Mouse (Mus musculus) neural tube, embryonic 10.5 days (tissue): ENCODE measurements around the gene Tlr2.

Experiments
- DNase-seq: peaks from one replicate; pipeline ENCODE4 v3.0.0-alpha.2; 2017; ENCODE audit warnings: low spot score; ENCODE audit errors: extremely low spot score

The Tlr2 gene

DNA sequence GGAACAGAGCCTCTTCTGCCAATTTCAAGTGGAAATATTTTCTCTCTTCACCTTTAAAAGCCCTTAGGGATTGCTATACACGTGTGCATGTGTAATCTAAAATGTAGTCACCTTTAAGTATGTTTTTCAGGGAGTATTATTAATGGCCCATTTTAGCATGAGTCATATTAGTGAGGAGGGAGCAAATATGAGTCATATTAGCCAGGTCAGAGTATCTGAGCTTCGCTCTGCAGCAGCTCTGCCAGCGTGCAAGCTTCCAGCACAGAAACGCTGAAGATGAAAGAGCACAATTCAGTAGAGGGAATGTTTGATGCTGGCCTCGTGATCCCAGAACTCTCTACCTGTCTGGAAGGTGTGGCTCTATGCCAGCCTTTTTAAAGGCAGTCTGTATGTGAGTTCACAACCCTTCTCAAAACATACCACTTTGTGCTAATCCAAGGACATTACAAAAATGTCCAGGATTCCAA, 13.4 kb downstream of the Tlr2 start:
- no peak for DNase-seq

DNA sequence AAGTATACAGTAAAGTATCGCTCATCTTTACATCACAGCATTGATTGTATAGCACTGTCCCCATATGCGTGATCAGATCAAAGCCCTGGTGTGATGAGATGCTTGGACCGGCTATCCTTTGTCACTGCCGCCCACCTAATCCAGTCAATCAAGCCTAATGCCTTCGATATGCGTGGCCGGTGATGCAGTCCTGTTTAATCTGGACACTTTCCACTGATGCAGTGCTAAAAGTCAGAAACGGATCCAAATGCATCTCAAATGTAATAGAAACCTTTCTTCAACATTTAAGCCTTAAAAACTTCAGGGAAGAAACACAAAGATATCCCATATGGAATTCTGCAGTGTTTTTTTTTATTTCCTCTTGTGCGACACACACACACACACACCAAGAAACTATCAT, 13.9 kb downstream of the Tlr2 start:
- DNase-seq, result no peak

DNA sequence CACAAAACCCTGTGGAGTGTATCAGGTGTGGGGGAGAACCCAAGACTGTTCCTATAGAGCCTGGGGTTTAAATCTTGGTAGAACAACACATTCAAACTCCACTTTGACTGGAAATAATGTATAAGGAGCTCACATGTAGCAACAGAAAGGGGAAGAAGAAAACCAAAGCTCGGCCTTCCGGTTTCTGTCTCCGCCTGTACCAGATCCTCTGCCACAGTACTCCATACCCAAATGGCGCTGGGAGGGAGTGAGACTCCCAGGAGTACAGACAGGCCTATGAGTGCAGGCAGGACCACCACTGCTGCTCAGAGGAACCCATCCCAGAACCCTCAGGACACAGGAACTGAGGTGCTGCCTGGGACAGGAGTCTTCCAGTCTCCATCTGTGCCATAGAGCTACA, 17.8 kb downstream of the Tlr2 start:
- DNase-seq, result no peak

DNA sequence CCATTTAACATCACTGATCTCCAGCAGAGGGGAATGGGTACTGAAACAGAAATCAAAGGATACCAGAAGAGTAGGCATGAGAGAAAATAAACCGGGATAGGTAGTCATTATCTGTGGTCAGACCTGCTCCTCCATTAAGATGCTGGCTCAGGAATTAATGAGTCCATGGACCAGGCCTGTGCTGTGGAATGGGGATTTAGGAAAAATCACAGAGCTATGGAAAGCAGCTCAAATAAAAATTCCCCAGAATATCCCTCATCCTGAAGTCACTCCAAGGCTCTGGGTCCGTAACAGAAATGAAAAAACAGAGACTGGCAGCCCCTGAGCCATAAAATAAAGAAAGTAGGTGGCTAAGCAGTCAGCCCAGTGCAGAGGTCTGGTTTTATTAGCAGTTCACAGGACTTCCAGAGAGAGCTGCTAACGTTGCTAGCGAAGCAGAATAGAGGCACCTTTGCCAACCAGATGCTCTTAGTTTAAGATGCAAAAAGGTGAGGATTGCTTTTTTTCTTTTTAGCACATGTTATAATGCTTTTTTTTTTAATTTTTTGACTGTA, 25.1 kb downstream of the Tlr2 start:
- DNase-seq, result no peak

DNA sequence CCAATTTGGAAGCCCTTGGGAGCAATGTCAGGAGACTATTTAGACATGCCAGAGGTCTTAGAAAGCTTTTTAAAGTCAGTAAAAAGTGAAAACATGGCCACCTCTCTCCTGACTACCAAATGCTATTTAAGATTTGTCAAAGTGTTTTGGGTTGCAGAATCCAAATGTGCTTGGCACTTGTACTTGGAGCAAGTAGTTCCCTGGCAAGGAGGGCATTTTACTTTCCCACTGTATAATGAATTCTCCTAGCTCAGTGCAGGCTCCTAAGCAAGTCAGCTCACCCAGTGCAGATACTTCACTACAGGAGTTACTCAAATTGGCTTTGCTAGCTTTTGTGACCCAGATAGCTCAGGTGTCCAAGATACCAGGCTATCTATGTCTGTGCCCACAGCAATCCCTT, 28.7 kb downstream of the Tlr2 start:
- DNase-seq, result no peak

DNA sequence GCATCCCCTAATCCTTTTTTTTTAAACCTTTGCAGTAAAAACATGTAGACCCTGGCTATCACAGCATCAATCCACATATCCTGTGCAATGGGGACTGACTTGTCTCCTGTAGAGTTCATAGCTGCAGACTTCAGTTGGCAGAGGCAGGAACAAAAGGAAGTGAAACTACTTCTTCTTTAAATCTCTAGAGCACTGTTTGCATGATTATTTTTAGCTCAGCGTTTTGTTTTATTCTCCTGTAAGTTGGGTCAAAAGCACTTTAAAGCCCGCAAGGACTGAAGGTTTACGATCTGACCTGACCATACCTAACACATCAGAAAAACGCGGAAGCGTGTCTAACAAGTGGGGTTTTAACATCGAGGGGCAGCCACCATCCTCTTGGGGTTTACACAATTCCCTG, 29.6 kb downstream of the Tlr2 start:
- DNase-seq, result no peak

DNA sequence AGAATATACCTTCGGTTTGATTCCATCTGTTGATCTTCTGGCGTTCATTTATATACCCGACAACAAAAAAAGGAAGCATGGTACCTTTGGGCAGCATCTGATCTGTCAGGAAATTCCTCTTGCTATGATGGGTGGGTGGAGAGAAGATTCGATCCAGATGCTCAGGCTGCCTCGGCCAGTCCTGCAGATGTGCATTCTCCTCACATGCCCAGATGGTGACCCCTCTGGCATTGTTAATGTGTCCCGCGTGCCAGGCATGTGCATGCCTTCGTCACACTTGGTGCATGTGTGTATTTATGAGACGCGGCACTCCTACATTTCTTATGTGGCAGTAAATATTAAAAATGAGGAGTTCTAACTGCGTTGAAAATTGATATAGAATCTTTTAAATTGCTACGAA, 33.1 kb downstream of the Tlr2 start:
- no peak for DNase-seq

DNA sequence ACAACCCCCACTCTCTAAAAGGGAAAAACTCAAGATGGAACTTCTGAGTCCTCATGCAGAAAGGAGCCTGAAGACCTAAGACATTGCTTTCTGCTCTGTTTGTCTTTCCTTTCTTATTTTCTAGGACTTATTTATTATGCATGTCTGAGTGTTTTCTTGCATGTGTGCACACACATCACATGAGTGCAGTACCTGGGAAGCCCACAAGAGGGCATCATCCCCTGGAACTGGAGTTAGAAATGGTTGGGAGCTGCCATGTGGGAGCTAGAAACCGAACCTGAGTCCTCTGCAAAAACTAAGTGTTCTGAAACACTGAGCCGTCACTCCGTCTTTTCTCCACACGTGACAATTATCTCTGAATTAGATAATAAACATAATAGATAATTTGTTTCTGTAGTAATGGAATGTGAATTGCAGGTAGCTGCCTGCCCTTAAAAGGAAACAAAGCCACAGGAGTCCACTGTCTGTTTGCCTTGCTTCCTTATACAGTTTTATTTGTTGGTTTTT, 39.9 kb downstream of the Tlr2 start:
- DNase-seq, result no peak

DNA sequence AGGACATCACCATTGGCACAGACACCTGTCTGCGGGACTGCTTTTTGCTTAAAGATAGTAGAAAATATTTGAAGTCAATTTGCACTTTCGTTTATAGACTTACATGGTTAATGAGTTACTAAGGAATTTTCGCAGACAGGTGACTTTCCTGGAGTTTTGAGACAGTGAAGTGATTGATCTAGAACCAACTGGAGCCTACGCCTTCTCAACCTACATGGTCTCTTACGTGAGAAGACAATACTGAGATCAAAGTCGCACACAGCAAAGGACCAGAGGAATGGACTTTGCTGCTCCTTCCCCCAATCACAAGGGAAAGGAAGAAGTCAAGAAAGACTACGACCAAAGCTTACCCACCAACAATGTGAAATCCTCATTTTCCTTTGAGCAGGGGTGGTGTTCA, 42.1 kb downstream of the Tlr2 start:
- DNase-seq, result no peak

DNA sequence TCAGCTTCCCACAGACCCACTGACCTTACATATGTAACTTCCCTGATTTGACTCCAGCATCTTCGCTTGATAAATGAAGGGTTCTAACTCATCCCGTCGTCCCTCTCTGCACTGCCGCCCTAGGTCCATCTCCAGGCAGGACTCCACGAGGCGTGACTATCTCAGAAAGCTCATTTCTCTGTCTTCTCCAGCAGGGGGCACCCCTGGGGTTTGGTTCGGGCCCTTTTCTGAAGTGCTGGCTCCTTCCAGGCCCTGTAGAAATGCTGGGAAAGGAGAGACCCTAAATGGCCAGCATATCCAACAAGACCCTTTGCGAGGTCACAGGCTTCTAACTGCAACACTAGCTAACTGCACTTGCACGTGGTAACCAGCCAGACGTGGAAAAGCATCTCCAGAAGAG, 43.7 kb downstream of the Tlr2 start:
- peak; percentile 69 for DNase-seq

DNA sequence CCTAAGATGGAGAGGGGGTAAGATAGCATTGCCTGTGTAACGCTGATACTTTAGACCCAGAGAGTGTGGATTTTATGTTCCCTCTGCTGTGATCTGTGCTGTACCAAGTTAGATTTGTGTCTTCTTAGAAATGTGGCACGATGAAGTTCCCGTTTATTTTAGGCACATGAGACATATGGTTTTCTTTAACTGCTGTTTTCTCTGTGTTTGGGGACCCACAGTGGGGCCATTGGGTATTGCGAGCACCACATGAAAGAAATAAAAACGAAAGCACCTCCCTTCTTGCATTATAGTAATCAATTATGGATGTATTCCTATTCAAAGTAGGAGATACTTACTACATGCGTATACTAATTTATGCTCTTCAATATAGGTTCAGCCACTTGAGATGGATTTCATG, 44.5 kb downstream of the Tlr2 start:
- DNase-seq, result no peak

DNA sequence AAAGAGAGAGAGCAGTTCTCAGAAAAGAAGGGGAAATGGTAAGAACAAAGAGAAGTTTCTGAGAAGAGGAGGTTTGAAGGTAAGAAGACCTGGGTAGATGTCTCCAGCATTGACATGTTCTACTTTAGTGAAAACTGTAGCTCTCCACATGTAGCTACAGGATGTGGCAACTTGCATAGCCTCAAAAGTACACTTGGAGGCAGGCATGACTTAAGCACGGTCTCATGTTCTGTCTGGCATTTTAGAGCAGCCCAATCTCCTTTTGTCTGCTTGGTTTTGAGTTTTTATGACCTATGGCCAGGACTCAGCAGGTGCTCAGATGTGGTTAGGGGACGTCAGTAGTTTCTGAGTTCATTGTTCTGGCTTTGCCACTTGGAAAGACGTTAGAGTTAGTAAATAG, 50.1 kb downstream of the Tlr2 start:
- no peak for DNase-seq

DNA sequence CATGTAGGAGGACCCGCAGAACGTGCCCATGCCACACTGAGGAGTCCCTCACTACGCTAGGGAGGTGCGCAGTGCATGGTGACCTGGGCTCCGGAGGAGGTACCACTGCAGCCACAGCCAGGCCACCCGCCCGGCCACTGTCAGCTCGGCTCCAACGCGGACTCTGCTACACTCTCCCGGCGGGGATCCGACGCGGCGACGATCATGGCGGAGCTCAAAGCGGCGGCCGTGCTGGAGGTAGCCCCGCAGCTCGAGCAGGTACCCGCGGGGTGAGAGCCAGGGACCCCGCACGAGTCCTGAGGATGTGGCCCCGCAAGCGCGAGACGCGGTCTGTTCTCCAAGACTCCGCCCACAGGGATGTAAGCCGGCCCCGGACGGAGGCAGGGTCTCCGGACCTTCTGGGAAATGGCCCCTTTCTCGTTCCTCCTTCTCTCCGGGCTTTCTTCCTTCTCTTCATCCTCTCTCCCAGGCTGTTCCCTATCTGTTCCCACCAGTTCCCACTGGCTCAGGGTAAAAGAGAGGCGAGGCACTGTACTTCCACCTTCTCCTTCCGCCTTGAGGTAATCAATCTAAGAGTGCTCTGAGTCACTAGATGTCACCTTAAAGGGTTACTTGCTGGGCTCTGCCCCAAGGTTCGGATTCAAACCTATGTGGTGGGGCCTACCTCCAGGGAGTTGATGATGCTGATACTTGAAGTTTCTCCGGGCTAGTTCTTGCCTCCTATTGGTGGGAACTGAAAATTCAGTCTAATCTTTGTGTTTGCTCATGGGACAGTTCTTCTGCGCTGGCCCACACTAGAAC, 51.7 kb downstream of the Tlr2 start:
- peak; percentile 69 for DNase-seq

DNA sequence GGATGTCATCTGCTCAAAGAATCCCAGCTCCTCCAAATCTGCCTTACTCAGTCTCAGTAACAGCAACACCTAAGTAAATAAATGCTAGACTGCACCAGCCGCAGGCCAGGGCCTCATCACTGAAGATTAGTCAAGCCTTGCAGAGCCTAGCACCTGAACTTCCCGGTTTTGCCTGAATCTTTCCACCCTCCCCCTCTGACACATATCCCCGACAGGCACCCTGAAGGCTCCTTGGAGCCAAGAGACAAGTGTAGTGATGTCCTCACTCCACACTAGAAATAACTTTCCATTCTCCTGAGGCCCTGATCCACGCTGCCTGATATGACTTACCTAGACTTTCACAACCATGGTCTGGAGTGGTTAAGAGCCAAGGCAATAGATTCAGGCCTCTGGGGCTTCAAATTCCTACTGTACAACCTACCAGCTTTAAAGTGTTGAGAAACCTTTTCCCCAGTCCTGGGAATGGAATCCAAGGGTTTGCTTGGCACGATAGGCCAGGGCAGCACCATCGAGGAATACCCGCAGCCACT, 53.7 kb downstream of the Tlr2 start:
- DNase-seq, result no peak

DNA sequence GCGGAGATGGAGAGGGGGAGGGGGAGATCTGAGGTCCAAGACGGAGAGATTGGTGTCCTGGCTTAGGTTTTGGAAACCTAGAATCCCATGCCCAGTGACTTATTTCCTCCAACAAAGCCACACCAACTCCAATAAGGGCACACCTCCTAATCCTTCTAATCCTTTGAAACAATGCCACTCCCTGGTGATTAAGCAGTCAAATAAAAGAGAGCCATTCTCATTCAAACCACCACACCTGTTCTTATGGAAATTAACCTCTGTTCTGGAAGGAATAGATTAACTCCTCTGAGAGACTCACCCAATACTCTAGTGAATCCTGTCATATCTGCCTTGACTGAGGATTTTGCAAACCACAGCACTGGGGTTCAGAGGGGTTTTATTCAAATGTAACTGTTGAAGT, 54.5 kb downstream of the Tlr2 start:
- DNase-seq, result no peak
